Mouse (Mus musculus) small intestine, adult 10 weeks (tissue): ENCODE data around the gene Prkacb. TPM values are rescaled to one million over a fixed set of nuclear protein-coding genes. Genes with fewer than 3 reads are reported as not detected.

Experiments
- polyA plus RNA-seq: library from polyadenylated mRNA; stranded (reverse); fragments of 350-450 nt; fragmentation: Illumina TruSeq; extraction: RNeasy Lipid Tissue Mini Kit (QIAGEN cat#74804); gene quantifications from one replicate; pipeline ENCODE4 v1.2.3, GENCODE M21; 2014; ENCODE audit warnings: low replicate concordance

Prkacb gene
- polyA plus RNA-seq: 37.7 TPM

DNA sequence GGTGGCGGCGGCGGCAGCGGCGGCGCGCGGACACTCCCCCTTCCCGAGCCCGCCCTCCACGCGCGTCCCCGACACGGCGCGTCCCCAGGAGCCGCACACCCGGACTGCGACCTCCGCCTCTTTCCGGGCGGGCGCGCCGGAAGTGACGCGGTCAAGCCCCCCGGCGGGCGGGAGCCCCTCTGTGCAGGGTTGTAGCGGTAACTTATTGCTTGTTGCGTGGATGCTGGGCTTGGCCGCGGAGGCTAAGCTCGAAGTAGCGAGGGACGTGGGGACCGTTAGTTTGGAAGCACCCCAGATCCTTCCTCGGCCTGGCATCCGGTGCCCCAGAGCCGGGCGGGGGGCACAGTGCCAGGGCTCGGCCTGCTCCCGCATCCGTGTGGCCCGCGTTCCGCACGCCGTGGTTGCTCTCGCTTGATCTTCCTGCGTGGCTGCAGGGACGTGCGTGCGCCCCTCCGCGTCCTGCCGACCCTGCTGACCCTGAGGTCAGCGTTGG lies at the start of gene Prkacb:
TSS of gene Prkacb (minus strand) at position 90 of the 493 bp plus-strand sequence.

DNA sequence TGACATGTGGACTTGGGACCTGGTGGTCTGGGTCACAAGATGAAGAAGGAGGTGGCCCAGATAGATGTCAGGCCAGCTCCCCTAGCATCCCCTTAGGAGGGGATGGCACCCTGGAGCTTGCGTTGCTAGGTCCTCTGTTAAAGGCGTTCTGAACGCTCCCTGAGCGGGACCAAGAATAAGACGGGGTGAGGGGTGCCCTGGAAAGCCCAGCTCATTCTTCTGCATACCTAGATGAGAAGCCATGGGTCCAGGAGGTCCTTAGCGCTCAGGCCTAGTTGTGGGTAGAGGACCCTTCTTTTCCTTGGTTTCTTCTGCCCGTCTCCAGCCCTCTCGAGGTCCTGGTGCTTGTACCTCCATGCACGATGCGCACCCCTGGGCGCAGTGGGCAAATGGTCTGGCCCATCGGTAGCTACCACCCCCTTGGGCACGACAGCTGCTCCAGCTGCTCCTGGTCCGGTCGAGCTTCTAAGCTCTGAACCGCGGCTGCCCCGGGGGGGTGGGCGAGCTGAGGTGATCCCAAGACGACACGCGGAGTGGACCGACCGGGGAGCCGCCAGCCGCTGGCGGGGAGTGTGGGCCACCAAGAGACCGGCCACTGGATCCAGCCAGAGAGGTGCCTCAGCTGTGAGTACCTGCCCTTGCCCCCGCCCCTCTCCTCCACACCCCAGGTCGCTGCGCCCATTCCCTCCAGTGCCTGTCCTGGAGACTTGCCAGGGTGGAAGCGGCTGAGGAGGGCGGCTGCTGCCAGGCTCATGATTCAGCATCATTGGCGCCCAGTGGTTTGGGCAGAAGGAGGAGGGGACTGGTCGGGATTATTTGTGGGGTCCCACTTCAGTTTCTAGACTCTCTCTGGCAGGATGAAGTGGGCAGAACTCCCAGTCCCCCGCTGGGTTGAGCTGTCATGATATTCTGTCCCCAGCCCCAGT lies 39.4 kb upstream of the Prkacb start, which contains the start of gene Ttll7:
TSS of gene Ttll7 (plus strand) at position 402 of the 926 bp plus-strand sequence.

DNA sequence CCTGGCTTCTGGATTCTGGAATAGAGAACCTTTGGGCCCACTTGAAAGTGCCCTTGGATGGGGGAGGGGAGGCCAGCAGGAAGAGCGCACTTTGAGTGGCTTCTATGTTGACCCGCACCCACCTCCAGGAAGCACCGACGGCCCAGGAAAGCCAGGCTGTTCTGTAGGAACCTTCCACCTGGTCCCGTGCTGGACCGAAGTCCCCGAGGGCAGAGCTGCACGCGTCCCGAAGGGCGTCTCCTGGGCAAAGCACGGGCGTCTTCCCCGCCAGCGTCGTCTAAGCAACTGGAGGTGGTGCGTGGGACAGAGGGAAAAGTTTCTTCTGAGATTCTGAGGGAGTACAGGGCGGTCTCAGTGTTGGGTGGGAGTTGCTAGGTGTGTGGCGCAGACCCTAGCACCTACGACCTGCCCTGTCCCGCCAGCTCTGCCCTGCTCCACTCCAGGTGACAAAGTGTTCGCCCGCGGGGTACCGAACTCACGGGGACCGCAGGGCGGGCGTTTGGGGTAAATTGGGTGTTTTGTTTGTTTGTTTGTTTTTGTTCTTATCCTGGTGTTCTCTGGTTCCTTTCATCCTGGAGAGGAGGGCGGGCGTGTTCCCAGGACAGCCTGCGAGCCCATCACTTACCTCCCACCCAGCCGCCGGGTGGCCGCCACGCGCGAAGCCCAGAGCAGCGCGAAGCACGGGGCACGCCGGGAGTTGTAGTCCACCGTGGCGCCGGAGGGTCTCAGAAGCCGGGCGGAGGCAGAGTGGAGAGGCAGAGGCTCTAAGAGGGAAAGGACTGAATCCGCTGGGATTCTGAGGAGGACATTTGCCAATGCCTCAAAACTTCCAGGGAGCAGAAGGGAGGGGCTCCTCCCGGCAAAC lies 127.7 kb downstream of the Prkacb start, which contains the start of gene Samd13:
TSS of gene Samd13 (minus strand) at position 782 of the 865 bp plus-strand sequence.

Other genes with a start within 250 kb of the Prkacb start
- gene Uox, start 242.6 kb downstream of the Prkacb start, polyA plus RNA-seq: 0.71 TPM
- gene Dnase2b, start 197.4 kb downstream of the Prkacb start, polyA plus RNA-seq: not detected
- not detected for gene 4930503B20Rik, start 161.7 kb downstream of the Prkacb start, polyA plus RNA-seq
- not detected for gene Samd13, start 127.4 kb downstream of the Prkacb start, polyA plus RNA-seq
- gene Ttll7, start 39.4 kb upstream of the Prkacb start, polyA plus RNA-seq: 9.0 TPM